Mouse (Mus musculus) erythroblast, embryonic 14.5 days (primary cell): ENCODE measurements around the gene Spata48.

Experiments
- GATA1 ChIP-seq: IDR thresholded peaks from 2 replicates; pipeline ENCODE4 v1.6.1; 2012; ENCODE audit warnings: low read length, inconsistent platforms, mixed read lengths
- TAL1 ChIP-seq: IDR thresholded peaks from 3 replicates; pipeline ENCODE4 v1.6.1; 2012; ENCODE audit warnings: low read length, inconsistent platforms, mixed read lengths

- TF ChIP-seq TAL1 (no peak), GATA1 (no peak)
Measured at GRCm38 (mm10) chr11:11555563-11555962, 93.7 kb downstream of the Spata48 start.
